Mouse (Mus musculus): ENCODE measurements at regions not wholly inside any gene's neighbourhood (a gene's known extent, or its start where the extent isn't known, plus 50 kb on each side); places are given as distances from the start of the nearest gene placed in this dataset.

- TF ChIP-seq CTCF (IDR thresholded peaks at IDR 0.05; ENCODE audit: borderline replicate concordance, insufficient read depth, low read depth, low read length) (no peak), POLR2A (IDR thresholded peaks at IDR 0.05; ENCODE audit: borderline replicate concordance, insufficient read depth, low read length) (no peak)
Measured at GRCm38 (mm10) chr8:116243493-116243892, 261.3 kb upstream of the Dynlrb2 start.

Data from cerebellum, adult 2 months (tissue).